Mouse (Mus musculus) ES-Bruce4 (cell line): ENCODE data around the gene Apoe. TPM values are rescaled to one million over a fixed set of nuclear protein-coding genes. Genes with fewer than 3 reads are reported as not detected.

Experiments
- H3K27ac ChIP-seq: 2 replicates; pipeline ENCODE4 v1.5.1; 2012; ENCODE audit warnings: low read length, inconsistent platforms; ENCODE audit not compliant: insufficient read depth
- H3K27me3 ChIP-seq: 2 replicates; pipeline ENCODE4 v1.6.1; 2012; ENCODE audit warnings: mild to moderate bottlenecking, low read length, inconsistent platforms; ENCODE audit not compliant: control insufficient read depth, poor library complexity, insufficient read depth, severe bottlenecking
- H3K36me3 ChIP-seq: 2 replicates; pipeline ENCODE4 v1.6.1; 2012; ENCODE audit warnings: inconsistent platforms, mild to moderate bottlenecking, low read length, moderate library complexity; ENCODE audit not compliant: control insufficient read depth, poor library complexity, insufficient read depth, severe bottlenecking
- H3K4me1 ChIP-seq: one replicate; pipeline ENCODE4 v1.8.1; 2011; ENCODE audit warnings: low read length; ENCODE audit not compliant: control insufficient read depth, insufficient read depth
- H3K4me3 ChIP-seq: 2 replicates; pipeline ENCODE4 v1.5.1; 2011; ENCODE audit warnings: low read depth, mild to moderate bottlenecking, low read length
- H3K9ac ChIP-seq: 2 replicates; pipeline ENCODE4 v1.6.1; 2012; ENCODE audit warnings: low read depth, mild to moderate bottlenecking, inconsistent platforms; ENCODE audit not compliant: poor library complexity, severe bottlenecking
- H3K9me3 ChIP-seq: replicated peaks from 2 replicates; pipeline ENCODE4 v1.6.1; 2012; ENCODE audit warnings: mild to moderate bottlenecking, low read length, inconsistent platforms; ENCODE audit not compliant: control insufficient read depth, poor library complexity, insufficient read depth, severe bottlenecking
- CTCF ChIP-seq: IDR thresholded peaks from one replicate; pipeline ENCODE4 v1.8.1; 2011; ENCODE audit warnings: low read depth, low read length
- EP300 ChIP-seq: IDR thresholded peaks from 2 replicates; pipeline ENCODE4 v1.6.1; 2011; ENCODE audit warnings: low read depth, low read length; ENCODE audit not compliant: insufficient read depth
- POLR2A ChIP-seq: IDR thresholded peaks from one replicate; pipeline ENCODE4 v1.8.1; 2011; ENCODE audit warnings: low read length; ENCODE audit not compliant: insufficient read depth
- polyA plus RNA-seq: library from polyadenylated mRNA; stranded (reverse); fragments of >200 nt; gene quantifications from 2 replicates; pipeline ENCODE4 v1.2.4, GENCODE M21; 2011; ENCODE audit warnings: low read depth; ENCODE audit not compliant: missing spikeins, insufficient read depth, insufficient read length

Apoe gene
- polyA plus RNA-seq, result 1,030 and 1,048 TPM in 2 replicates

DNA sequence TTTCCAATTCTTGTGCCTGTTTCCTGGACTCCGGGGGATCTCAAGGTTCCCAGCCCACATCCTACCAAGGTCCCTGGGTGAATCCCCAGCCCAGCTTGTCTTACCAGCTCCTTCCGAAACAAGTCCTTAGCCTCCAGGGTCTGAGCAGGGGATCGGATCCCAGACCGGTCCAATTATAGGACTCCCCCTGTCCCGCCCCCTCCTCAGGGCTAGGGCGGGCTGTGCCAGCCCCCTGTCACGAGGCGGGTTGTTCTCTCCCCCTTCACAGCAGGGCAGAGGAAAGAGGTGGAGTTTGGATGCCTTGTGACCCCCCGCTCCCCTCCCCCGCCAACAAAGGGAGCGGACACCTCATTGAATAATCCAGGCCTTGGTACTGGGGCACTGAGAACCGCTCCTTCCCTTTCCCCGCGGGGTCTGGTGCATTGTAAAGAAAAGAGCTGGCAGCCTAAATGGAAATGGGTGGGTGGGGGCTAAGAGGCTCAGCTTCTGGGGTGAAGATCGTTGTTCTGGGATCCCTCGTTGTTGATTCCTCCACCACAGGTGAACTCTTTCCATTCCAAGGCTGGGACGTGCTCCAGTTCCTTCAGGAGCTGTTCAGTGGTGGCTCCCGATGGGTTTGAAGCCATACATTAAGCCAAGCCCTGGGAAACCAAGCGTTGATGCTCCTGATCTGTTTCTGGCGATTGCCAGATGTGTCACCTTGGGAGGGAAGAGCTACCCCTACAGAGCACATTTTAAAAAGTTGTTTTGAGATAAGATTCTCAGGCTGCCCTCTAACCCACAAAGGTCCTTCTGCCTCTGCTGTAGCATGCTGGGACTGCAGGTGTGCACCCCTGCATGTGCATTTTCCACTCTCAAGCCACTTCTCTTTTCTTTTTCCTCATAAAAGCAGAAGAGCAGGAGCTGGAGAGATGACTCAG, at the start of gene Apoe:
Gene Apoe (minus strand): TSS at position 282 of the 920 bp plus-strand sequence.
- Histone ChIP-seq H3K9me3 (no peaks in the 10 kb centered on the region), H3K27me3 (no peaks in the 10 kb centered on the region), H3K36me3 (peaks cover 28% of the 10 kb centered on the region), H3K4me1 (peaks cover 7% of the 10 kb centered on the region), H3K4me3 (peak within 1 kb of the TSS; percentile 96), H3K9ac (peak within 1 kb of the TSS; percentile 79), H3K27ac (peak within 1 kb of the TSS; percentile 94)
- TF ChIP-seq EP300, result peak; percentile 89
- TF ChIP-seq CTCF, result no peak
- peak; percentile 96 for TF ChIP-seq POLR2A

DNA sequence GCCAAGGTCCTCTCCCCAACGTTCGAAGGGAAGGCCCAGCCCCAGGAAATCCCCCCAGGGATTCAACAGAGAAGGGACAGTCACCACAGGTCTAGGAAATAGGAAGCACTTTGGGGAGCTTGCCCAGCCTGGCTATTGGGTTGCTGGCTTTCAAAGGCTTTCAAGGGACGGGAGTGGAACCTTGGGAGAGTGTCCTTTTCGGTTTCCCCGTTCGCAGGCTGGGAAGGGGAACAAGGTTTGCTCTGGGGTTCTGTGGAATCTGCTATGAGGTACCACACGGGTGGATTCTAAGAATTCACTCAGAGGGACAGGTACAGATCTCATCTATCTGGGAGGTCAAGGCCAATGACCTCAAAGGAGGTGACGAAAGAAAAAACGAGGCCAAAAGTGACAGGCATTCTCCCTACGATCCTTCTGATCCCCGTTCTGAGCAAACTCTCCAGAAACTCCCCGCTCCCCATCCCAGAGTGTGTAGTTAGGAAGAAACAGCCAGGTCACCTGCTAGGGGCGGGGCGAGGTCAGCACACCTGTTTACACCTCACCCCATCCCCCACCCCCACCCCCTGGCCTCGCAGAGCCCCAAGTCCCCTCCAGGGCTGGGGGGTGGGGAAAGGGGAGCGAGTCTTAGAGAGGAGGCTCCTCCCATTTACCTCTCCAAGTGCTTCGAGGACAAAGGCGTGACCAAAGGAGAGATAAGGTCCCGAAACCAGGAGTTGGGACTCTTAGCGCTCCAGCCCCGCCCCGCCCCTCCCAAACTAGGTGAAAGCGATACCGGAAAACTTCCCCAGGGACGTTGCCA, 48.6 kb upstream of the Apoe start:
- Histone ChIP-seq H3K9ac (peak overlapping the region; percentile 79), H3K27me3 (no peaks in the 10 kb centered on the region), H3K36me3 (peaks cover 15% of the 10 kb centered on the region), H3K4me1 (peaks cover 21% of the 10 kb centered on the region), H3K27ac (peak overlapping the region; percentile 41), H3K4me3 (peak overlapping the region; percentile 84), H3K9me3 (no peaks in the 10 kb centered on the region)
- TF ChIP-seq EP300 (peak; percentile 87), CTCF (no peak)

DNA sequence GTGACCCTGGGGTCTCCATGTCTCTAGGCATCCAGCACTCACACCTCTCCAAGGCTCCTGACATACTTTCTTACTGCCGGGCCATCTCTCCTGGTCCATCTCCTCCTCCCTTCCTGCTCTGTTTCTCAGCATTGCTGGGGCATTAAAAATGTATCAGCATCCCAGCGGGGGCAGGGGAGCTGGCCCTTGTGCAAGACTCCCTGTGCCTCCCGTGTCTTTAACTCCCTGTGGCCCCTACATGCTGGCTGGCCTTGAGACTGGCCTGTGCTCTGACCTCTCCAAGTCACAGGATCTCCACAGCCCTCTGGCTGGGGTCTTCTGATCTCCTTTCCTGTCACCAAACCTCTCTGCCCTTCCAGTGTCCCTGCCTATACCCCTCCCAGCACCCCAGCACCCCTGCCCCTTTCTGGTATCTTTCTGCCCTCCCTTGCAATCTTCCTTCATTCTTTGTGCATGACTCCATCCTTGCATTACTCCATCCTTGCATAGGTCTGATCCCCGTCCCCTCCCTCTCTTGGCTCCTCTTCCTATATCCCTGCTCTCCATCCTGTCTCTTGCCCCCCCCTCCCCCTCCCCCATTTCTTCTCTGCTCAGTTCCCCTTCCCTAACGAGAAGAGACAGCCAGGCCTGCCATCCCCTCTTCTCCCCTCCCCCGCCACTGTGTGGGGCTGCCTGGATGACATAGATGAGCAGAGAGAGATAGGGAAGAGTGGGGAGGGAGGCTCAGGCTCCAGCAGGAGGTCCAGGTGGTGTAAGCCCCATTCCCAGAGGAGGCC, 47.6 kb upstream of the Apoe start:
- Histone ChIP-seq H3K27me3 (no peaks in the 10 kb centered on the region), H3K9me3 (no peaks in the 10 kb centered on the region), H3K9ac (peak overlapping the region; percentile 55), H3K27ac (peak overlapping the region; percentile 41; the same call in 1 of the 2 replicates), H3K4me3 (peak overlapping the region; percentile 73), H3K36me3 (peaks cover 15% of the 10 kb centered on the region), H3K4me1 (peaks cover 21% of the 10 kb centered on the region)
- TF ChIP-seq POLR2A (no peak), EP300 (peak; percentile 31; the same call in 1 of the 2 replicates)

DNA sequence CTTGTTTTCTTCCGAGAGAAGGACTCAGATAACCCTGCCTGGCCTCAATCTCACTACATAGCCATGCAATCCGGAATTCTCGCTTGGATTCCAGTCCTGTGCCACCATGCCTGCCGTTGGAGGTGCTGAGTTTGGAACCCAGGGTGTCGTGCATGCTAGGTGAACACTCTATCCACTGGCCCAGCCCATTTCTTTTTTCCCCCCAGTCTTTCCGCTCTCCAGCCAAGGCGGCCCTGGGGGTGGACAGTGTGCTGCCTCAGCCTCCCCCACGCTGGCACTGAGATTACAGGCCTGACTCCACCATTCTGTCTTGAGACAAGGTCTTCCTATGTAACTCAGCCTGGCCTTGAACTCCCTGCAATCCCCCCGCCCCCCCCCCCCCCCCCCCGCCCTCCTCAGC, 47.0 kb upstream of the Apoe start:
- Histone ChIP-seq H3K9me3 (no peaks in the 10 kb centered on the region), H3K9ac (peak overlapping the region; percentile 5; the same call in 1 of the 2 replicates), H3K4me3 (0 out of 2 replicates have a peak overlapping the region, but pooled peaks have one; percentile 11), H3K4me1 (peaks cover 21% of the 10 kb centered on the region), H3K27ac (no peak overlapping the region), H3K36me3 (peaks cover 15% of the 10 kb centered on the region), H3K27me3 (no peaks in the 10 kb centered on the region)
- TF ChIP-seq EP300 (no peak), CTCF (no peak), POLR2A (no peak)

DNA sequence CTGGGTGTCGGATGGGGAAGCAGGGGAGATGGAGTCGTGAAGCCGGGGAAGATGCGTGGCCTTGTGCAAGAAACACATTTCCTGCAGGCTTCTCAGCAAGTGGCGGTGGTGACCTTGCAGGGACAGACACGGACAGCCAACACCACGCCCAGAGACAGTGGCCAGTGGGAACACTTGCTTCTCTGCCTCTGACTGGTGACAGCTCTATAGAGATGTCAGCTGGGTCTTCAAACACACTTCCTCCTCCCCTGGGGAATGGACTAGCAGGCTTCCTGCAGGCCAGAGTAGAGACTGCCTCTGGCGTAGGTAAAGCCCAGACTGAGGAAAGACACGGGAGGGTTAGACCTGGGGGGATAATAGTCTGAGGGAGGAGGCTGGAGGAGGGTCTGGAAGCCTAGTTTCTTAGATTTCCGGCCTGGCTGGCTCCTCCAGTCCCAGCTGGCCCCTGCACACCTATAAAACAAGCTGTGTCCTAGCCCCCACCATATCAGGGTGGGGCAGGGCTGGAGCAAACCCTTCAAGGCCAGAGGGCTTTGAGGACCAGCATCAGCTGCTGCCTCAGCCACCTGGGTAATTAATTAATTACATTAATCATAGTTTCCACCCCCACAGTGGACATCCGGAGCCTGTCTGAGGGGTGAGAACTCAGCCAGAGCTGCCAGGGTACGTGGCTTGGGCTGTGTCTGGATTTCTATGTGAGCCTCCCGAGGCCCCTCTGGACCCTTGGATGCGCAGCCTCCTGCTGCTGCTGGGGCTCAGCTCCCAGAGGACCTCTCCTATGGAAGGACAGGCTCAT, 45.8 kb upstream of the Apoe start:
- Histone ChIP-seq H3K4me1 (peaks cover 18% of the 10 kb centered on the region), H3K9me3 (no peaks in the 10 kb centered on the region), H3K36me3 (peaks cover 20% of the 10 kb centered on the region), H3K27ac (peak overlapping the region; percentile 16; the same call in 1 of the 2 replicates), H3K9ac (0 out of 2 replicates have a peak overlapping the region, but pooled peaks have one; percentile 19), H3K4me3 (no peak overlapping the region; the same call in 1 of the 2 replicates), H3K27me3 (no peaks in the 10 kb centered on the region)
- no peak for TF ChIP-seq EP300
- no peak for TF ChIP-seq POLR2A
- TF ChIP-seq CTCF, result no peak
